Mouse (Mus musculus): ENCODE results near the gene Man2a2. TPM values are rescaled to one million over a fixed set of nuclear protein-coding genes. Genes with fewer than 3 reads are reported as not detected.

Man2a2 gene
- polyA plus RNA-seq, 1 experiment from 2014 or later, result 8.5 TPM

DNA sequence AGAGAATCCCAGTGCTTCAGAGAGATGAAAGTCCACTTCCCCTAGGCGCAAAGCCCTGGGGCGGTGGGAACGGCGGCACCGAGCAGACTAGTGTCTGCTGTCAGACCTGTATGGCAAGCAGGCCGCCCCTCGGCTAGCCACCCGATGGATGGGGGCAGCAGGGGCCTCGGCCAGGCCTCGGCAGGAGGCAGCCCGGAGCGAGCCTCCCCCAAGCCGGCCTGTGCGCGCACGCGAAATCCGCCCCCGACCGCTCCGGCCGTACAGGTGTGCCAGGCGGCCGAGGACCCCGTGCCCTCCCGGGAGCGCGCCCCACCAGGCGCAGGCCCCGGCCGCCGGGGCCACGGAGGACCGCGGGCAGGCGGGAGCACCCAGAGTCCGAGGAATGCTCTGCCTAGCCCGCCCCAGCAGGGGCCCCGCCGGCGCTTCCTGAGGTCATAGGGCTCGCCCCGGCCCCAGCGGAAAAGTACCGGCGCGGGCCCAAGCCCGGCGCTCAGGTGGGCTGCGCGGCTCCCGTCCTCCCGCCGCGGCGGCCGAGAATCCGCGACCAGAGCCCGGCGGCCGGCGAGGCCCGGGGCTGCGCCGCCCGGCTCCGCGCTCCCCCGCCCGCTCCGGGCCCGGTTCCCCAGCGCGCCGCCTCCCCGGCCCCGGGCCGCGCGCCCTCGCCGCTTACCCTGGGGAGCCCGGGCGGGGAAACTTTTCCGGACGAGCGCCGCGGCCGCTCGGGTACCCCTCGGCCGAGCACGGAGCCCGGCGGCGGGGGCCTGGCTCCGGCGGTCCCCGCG is 30.9 kb upstream of the Man2a2 start:
- H3K4me3 ChIP-seq (ENCODE audit: low read depth, low read length), result peak overlapping the region; percentile 92
- peak overlapping the region; percentile 99 for H3K9ac ChIP-seq (replicated peaks; ENCODE audit: low read depth)
- no peaks in the 10 kb centered on the region for H3K27me3 ChIP-seq (replicated peaks; ENCODE audit: insufficient read depth, low read length)
- H3K36me3 ChIP-seq (ENCODE audit: insufficient read depth, low read length), result peaks cover 3% of the 10 kb centered on the region; the same call in 1 of the 2 replicates
- peak overlapping the region; percentile 93 for H3K4me2 ChIP-seq (replicated peaks; ENCODE audit: low read depth, low read length)
- peaks cover 22% of the 10 kb centered on the region; the same call in 1 of the 2 replicates for H3K4me1 ChIP-seq (ENCODE audit: insufficient read depth, low read depth, low read length)
- TF ChIP-seq CTCF (IDR thresholded peaks at IDR 0.05) (no peak), EP300 (IDR thresholded peaks at IDR 0.05) (no peak)
- ATAC-seq, result peak; percentile 48
- peak; percentile 62 for DNase-seq (ENCODE audit: low spot score)
- H3K9me3 ChIP-seq (ENCODE audit: low read length), result no peaks in the 10 kb centered on the region
- WGBS, result 1% methylated on average over 54 of the region's 102 CpGs
- peak overlapping the region; percentile 98 for H3K27ac ChIP-seq (ENCODE audit: low read length)

GRCm38 (mm10) chr7:80401041-80401859 is 30.1 kb upstream of the Man2a2 start:
- peak; percentile 67 for DNase-seq (ENCODE audit: low spot score)
- no peaks in the 10 kb centered on the region for H3K27me3 ChIP-seq (replicated peaks; ENCODE audit: insufficient read depth, low read length)
- H3K4me2 ChIP-seq (replicated peaks; ENCODE audit: low read depth, low read length), result peak overlapping the region; percentile 93
- H3K4me3 ChIP-seq (ENCODE audit: low read depth, low read length), result peak overlapping the region; percentile 92
- 16% methylated on average over 5 of the region's 5 CpGs for WGBS
- H3K9ac ChIP-seq (replicated peaks; ENCODE audit: low read depth), result peak overlapping the region; percentile 99
- peak overlapping the region; percentile 98 for H3K27ac ChIP-seq (ENCODE audit: low read length)
- ATAC-seq, result peak; percentile 10; the same call in 1 of the 2 replicates
- H3K4me1 ChIP-seq (ENCODE audit: insufficient read depth, low read depth, low read length), result peaks cover 22% of the 10 kb centered on the region; the same call in 1 of the 2 replicates
- H3K9me3 ChIP-seq (ENCODE audit: low read length), result no peaks in the 10 kb centered on the region
- peaks cover 9% of the 10 kb centered on the region; the same call in 1 of the 2 replicates for H3K36me3 ChIP-seq (ENCODE audit: insufficient read depth, low read length)
- TF ChIP-seq EP300 (IDR thresholded peaks at IDR 0.05) (no peak), CTCF (IDR thresholded peaks at IDR 0.05) (no peak)

DNA sequence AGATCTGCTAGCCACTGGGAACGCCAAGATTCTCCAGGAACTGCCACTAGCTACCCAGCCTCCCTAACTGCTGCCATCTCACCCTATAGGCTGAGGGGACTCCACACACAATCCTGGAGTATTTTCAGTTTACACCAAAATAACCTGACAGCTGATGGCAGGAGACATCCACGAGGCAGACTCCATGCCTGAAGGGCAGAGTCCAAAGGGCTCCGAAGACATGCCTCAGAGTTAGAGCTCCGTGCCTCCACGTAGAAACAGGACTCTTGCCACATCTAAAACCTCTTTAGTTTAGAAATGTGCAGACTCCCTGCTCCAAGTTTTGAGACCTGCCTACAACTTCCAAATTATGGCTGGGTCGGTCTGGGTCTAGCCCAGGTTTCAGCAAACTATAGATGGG is 29.4 kb upstream of the Man2a2 start:
- Histone ChIP-seq H3K27ac (ENCODE audit: low read length) (peak overlapping the region; percentile 98; the same call in 1 of the 2 replicates), H3K4me1 (ENCODE audit: insufficient read depth, low read depth, low read length) (peaks cover 22% of the 10 kb centered on the region; the same call in 1 of the 2 replicates), H3K36me3 (ENCODE audit: insufficient read depth, low read length) (peaks cover 13% of the 10 kb centered on the region; the same call in 1 of the 2 replicates), H3K4me2 (replicated peaks; ENCODE audit: low read depth, low read length) (peak overlapping the region; percentile 93), H3K9me3 (ENCODE audit: low read length) (no peaks in the 10 kb centered on the region), H3K4me3 (ENCODE audit: low read depth, low read length) (peak overlapping the region; percentile 8; the same call in 1 of the 2 replicates), H3K27me3 (replicated peaks; ENCODE audit: insufficient read depth, low read length) (no peaks in the 10 kb centered on the region), H3K9ac (replicated peaks; ENCODE audit: low read depth) (0 out of 2 replicates have a peak overlapping the region, but pooled peaks have one; percentile 19)
- DNase-seq (ENCODE audit: low spot score) (no peak), ATAC-seq (no peak)
- TF ChIP-seq CTCF (IDR thresholded peaks at IDR 0.05) (no peak), EP300 (IDR thresholded peaks at IDR 0.05) (no peak)
- WGBS, result 43% methylated on average over 6 of the region's 6 CpGs

GRCm38 (mm10) chr7:80400099-80400498 is 28.9 kb upstream of the Man2a2 start:
- ATAC-seq (peak; percentile 8), DNase-seq (ENCODE audit: low spot score) (peak; percentile 69)
- Histone ChIP-seq H3K36me3 (ENCODE audit: insufficient read depth, low read length) (peaks cover 18% of the 10 kb centered on the region; the same call in 1 of the 2 replicates), H3K4me3 (ENCODE audit: low read depth, low read length) (0 out of 2 replicates have a peak overlapping the region, but pooled peaks have one; percentile 8), H3K27me3 (replicated peaks; ENCODE audit: insufficient read depth, low read length) (no peaks in the 10 kb centered on the region), H3K9me3 (ENCODE audit: low read length) (no peaks in the 10 kb centered on the region), H3K4me1 (ENCODE audit: insufficient read depth, low read depth, low read length) (peaks cover 22% of the 10 kb centered on the region; the same call in 1 of the 2 replicates), H3K4me2 (replicated peaks; ENCODE audit: low read depth, low read length) (peak overlapping the region; percentile 93; the same call in 1 of the 2 replicates), H3K9ac (replicated peaks; ENCODE audit: low read depth) (no peak overlapping the region), H3K27ac (ENCODE audit: low read length) (peak overlapping the region; percentile 98; the same call in 1 of the 2 replicates)
- WGBS, result 47% methylated on average over 5 of the region's 5 CpGs
- no peak for TF ChIP-seq EP300 (IDR thresholded peaks at IDR 0.05)
- peak; percentile 55 for TF ChIP-seq CTCF (IDR thresholded peaks at IDR 0.05)

GRCm38 (mm10) chr7:80398654-80399444 is 27.7 kb upstream of the Man2a2 start:
- TF ChIP-seq EP300 (IDR thresholded peaks at IDR 0.05) (no peak), CTCF (IDR thresholded peaks at IDR 0.05) (no peak)
- Histone ChIP-seq H3K27ac (ENCODE audit: low read length) (no peak overlapping the region), H3K9ac (replicated peaks; ENCODE audit: low read depth) (no peak overlapping the region), H3K27me3 (replicated peaks; ENCODE audit: insufficient read depth, low read length) (no peaks in the 10 kb centered on the region), H3K4me2 (replicated peaks; ENCODE audit: low read depth, low read length) (no peak overlapping the region), H3K36me3 (ENCODE audit: insufficient read depth, low read length) (peaks cover 23% of the 10 kb centered on the region; the same call in 1 of the 2 replicates), H3K4me3 (ENCODE audit: low read depth, low read length) (no peak overlapping the region), H3K4me1 (ENCODE audit: insufficient read depth, low read depth, low read length) (peaks cover 22% of the 10 kb centered on the region; the same call in 1 of the 2 replicates), H3K9me3 (ENCODE audit: low read length) (no peaks in the 10 kb centered on the region)
- DNase-seq (ENCODE audit: low spot score) (no peak), ATAC-seq (no peak)
- WGBS, result 71% methylated on average over 9 of the region's 9 CpGs

Data from lung, postnatal 0 days (tissue).